Mouse (Mus musculus): Measurements from ENCODE around the gene Astn2.
"Not testable (repeated sequence)": the region's sequence is repeated elsewhere in the genome, so short reads cannot be mapped to it uniquely, and the experiment has no call there.

Gene Astn2

GRCm38 (mm10) chr4:65744088-65744610 lies 660.3 kb downstream of the Astn2 start:
- no peak for DNase-seq

- DNase-seq, result no peak
Observed at GRCm38 (mm10) chr4:65743160-65743691, 661.2 kb downstream of the Astn2 start.

- DNase-seq, result no peak
Observed at GRCm38 (mm10) chr4:65724414-65724813, 680.0 kb downstream of the Astn2 start.

DNA sequence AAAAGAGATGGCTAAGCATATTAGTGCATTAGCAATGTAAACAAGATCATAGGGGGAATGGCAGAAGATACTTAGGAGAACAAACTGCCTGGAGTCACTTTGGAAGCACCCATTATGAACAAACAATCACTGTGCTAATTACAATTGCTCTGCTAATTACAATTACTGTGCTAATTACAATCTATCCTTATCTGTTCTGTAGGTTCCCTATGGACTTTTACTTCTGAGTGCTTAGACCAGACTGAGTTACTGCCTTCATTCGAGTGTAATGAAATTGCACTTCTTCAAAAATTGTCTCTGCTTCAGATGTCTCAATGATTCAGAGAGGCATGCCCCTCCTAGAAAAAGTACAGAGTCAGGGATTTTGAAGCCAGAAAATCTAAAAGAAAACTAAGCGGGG lies 684.8 kb downstream of the Astn2 start:
- DNase-seq, result no peak

DNA sequence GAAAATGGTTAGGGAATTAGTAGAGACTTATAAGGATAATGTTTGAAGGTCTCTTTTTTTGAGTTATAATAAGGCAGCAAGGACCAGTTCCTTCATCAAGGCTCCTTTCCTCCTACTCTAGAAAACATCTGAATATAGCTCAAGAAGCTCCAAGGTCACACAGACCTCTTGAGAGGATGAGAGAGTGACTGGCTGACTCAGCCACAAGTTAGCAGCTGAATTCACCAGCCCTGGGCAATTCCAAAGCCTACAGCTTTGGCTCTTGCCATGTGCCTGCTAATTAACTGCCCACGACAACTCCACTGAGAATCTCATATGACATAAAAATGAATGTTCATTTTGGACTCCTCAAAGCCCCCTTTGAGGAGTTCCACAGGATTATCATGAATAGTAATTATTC lies 686.5 kb downstream of the Astn2 start:
- DNase-seq, result no peak

- no peak for DNase-seq
Observed at GRCm38 (mm10) chr4:65716086-65716485, 688.3 kb downstream of the Astn2 start.

GRCm38 (mm10) chr4:65711678-65712077 lies 692.7 kb downstream of the Astn2 start:
- DNase-seq, result no peak

DNA sequence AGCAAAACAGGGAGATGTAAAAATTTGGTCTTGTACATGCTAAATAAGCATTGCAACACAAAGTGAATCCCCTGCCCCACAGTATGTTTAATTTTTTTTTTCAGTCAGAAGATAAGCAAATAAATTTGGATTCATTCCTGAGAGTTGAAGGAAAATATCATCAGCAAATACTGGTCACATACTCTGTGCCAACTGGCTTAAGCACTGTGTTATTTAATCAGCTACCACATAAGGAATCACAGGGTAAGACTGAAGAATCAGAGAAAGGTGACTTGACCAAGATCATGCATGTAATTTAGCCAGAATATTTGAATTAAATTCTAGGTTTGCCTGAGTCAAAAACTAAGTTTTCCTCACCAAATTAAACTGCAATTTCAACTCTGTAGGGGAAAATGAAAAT lies 693.8 kb downstream of the Astn2 start:
- DNase-seq, result no peak

- no peak for DNase-seq
Observed at GRCm38 (mm10) chr4:65701848-65702247, 702.6 kb downstream of the Astn2 start.

DNA sequence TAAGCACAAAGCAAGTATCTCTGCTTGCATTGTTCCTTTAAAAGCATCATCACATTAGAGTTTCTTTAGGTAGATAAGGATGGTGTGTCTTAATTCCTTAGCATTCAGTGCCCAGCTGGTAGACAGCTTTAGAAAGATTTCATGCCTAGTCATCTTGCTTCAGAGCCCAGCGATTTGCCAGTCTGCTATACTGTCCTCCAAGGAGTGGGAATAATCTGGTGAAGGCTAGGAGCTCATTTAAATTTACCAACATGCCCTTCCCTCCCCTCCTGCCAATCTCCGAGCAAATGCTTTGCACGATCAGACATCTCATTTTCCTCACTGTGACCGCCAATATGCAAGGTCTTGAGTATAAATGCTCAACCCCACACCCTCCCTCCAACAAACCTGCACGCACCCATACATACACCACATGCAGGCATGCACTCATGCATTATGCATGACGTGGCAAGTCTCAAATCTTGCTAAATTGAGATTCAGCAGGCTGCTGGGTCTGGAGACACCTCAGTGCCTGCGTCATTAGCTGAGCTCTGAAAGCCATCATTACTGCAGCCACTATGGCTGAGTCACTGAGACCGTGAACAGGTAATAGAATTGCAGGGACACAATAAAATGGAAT lies 704.6 kb downstream of the Astn2 start:
- DNase-seq, result no peak

- DNase-seq, result no peak
Observed at GRCm38 (mm10) chr4:65695241-65695640, 709.2 kb downstream of the Astn2 start.

GRCm38 (mm10) chr4:65694011-65694410 lies 710.4 kb downstream of the Astn2 start:
- no peak for DNase-seq

DNA sequence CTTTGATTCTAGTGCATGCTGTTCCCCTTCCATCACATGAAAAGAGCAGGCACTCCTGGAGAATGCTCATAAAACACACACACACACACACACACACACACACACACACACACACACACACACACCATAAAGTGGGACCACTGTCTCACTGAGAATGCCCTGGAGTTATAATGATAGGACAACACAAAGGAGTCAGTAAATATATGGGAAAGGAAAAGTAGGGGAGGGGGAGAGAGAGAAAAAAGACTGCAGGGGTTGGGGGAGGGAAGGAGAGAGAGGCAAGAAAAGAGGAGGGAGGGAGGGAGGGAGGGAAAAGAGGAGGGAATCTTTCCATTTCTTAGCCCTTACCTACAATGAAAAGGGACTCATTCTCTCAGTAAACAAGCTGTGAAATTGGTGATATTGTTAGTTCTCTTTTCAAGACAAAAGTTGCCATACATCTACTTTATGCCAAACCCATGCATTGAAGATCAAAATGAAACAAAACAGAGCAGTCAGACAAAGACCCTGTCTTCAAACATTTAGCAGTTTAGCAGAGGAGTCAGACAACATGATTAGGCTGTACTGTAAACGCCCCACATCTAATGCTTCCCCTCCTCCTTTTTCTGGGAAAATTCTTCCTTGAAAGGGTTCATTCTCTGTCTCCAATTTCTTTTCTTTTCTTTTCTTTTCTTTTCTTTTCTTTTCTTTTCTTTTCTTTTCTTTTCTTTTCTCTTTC lies 717.2 kb downstream of the Astn2 start:
- DNase-seq, result no peak

DNA sequence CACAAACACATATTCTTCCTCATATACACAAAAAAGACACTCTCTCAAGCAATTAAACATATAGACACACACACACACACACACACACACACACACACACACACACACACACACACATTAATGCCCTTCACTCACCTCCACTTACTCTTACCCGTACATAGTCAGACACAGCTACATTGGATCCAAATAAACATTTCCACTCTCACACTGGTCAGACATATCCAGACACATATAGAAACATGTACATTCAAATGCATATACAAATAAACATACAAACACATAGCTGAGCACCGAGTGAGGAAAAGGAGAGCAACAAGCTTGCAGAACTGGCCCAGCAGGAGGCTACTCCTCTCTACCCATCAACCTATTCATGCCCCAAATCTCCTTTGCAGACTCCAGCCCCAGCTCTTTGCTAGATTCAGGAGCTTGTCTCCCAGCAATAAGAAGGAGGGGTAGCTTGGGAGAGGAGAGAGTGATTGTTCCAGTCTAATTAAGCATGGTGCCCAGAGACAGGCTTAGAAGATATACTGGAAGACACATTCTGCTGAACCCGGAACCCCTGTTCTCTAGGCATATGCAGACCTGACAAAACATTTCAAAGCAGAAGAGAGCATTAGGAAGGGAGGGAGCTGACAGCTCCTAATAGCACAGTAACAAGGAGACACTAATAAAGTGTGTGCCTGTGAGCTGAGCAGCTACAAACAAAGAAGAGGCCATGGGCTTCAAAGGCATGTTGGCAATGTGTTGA lies 718.0 kb downstream of the Astn2 start:
- DNase-seq, result no peak

- no peak for DNase-seq
Observed at GRCm38 (mm10) chr4:65684401-65684800, 720.0 kb downstream of the Astn2 start.

- DNase-seq, result not testable (repeated sequence)
Observed at GRCm38 (mm10) chr4:65679786-65680185, 724.6 kb downstream of the Astn2 start.

DNA sequence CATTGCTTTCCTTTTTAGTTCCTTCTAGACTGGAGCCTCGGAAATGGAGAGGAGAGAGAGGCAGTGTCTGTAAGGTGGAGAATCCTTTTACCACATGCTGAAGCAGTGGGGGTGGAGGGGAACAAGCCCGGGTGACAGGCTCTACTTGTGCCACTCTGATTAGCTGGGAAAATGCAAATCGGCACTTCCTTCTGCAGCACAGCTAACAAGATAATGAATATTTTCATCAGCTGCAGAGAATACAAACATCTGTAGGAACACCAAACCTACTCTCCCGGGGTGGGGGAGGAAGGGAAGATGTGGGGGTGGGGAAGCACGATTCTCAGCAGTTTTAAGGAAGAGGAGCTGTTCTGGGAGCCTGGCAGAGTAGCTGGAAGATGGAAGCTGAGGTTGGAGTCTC lies 725.5 kb downstream of the Astn2 start:
- no peak for DNase-seq

GRCm38 (mm10) chr4:65678495-65678894 lies 725.9 kb downstream of the Astn2 start:
- DNase-seq, result no peak

- no peak for DNase-seq
Observed at GRCm38 (mm10) chr4:65674267-65674978, 730.0 kb downstream of the Astn2 start.

DNA sequence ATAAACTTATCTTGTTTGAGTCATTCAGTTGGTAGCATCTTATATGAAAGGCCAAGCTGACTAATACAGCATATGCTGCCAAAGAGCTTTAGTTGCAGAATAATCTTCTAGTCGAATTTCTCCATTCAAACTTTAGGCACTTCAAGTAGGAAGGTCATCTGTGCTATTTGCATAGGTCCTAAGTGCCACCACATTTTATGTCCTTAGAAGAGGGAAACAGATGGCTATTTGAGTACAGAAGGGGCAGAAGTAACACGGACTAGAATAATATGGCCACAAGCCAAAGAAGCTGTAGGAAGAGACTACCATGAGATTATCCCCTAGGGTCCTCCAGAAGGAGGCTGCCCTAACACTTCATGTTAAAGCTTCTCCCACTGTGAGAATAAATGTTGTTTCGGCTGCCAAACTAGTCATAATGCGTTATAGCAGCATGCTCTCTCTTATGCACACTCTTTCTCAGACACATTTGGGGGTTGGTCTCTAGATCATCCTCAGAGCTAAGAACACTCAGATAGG lies 730.9 kb downstream of the Astn2 start:
- no peak for DNase-seq

GRCm38 (mm10) chr4:65672294-65672693 lies 732.1 kb downstream of the Astn2 start:
- no peak for DNase-seq

DNA sequence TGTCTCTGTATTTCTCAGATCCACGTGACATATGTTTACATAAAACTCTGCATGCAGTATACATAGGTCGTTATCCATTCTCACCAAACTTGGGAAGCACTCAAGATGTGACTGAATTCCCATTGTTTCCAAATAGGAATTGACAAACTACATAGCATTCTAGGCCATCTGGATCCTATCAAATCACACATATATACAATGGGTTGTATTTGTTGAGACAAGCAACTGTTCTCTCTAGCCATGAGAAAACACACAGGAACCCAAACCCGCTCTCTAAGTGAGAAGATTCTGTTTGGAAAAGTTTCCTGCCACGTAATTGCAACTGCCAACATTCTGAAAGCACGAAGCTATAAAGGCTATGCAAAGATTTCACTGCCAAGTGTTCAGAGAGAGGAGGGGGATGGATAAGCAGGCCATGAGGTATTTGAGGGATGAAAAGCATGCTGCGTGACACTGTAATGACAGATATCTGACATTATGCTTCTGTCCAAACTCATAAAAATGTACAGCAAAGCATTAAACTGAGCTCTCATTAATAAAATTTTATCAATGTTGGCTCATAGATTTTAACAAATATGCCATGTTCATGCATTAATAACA lies 732.7 kb downstream of the Astn2 start:
- DNase-seq, result no peak
